Mouse (Mus musculus) adrenal gland, adult (tissue): ENCODE measurements at regions not wholly inside any gene's neighbourhood (a gene's known extent, or its start where the extent isn't known, plus 50 kb on each side); places are given as distances from the start of the nearest gene placed in this dataset.
A peak's percentile ranks its signal among the peaks of the same experiment; 100 is the strongest.

ENCODE experiments used
- DNase-seq, 2 experiments: peaks; one replicate each; pipeline ENCODE4 v3.0.0; 2022 to 2023; ENCODE audit warnings: low spot score in 1 of 2; ENCODE audit not compliant: inconsistent age in 2 of 2

GRCm38 (mm10) chr10:45933631-45934310 lies 356.1 kb downstream of the Hace1 start:
- no peak for DNase-seq

- peak; percentile 5 to 70 for DNase-seq
Observed at GRCm38 (mm10) chr10:45957686-45958085, 380.1 kb downstream of the Hace1 start.

- DNase-seq, result no peak
Observed at GRCm38 (mm10) chr10:45972240-45972639, 394.6 kb downstream of the Hace1 start.

GRCm38 (mm10) chr10:45982731-45983274 lies 405.2 kb downstream of the Hace1 start:
- peak in 1 of 2 experiments; percentile 55 for DNase-seq

- no peak for DNase-seq
Observed at GRCm38 (mm10) chr10:45983671-45984335, 406.2 kb downstream of the Hace1 start.

GRCm38 (mm10) chr10:45986341-45986740 lies 408.7 kb downstream of the Hace1 start:
- DNase-seq, result no peak

GRCm38 (mm10) chr10:46006319-46006718 lies 428.7 kb downstream of the Hace1 start:
- DNase-seq, result no peak

- DNase-seq, result peak; percentile 11 to 71
Observed at GRCm38 (mm10) chr10:46011916-46012596, 434.4 kb downstream of the Hace1 start.

GRCm38 (mm10) chr10:46012599-46012998 lies 435.0 kb downstream of the Hace1 start:
- no peak for DNase-seq

GRCm38 (mm10) chr10:46016295-46016694 lies 438.7 kb downstream of the Hace1 start:
- no peak for DNase-seq

- no peak for DNase-seq
Observed at GRCm38 (mm10) chr10:46045474-46046093, 468.0 kb downstream of the Hace1 start.

GRCm38 (mm10) chr10:46046094-46046749 lies 468.6 kb downstream of the Hace1 start:
- DNase-seq, result no peak

- DNase-seq, result no peak
Observed at GRCm38 (mm10) chr10:46046890-46047414, 469.3 kb downstream of the Hace1 start.

GRCm38 (mm10) chr10:46047591-46047990 lies 470.0 kb downstream of the Hace1 start:
- no peak for DNase-seq

- DNase-seq, result peak in 1 of 2 experiments; percentile 64
Observed at GRCm38 (mm10) chr10:46057362-46058198, 480.0 kb downstream of the Hace1 start.

GRCm38 (mm10) chr10:46058199-46058472 lies 480.5 kb downstream of the Hace1 start:
- no peak for DNase-seq

- no peak for DNase-seq
Observed at GRCm38 (mm10) chr10:46059285-46059684, 481.7 kb downstream of the Hace1 start.

GRCm38 (mm10) chr10:46063831-46064230 lies 486.2 kb downstream of the Hace1 start:
- DNase-seq, result no peak

GRCm38 (mm10) chr10:46070766-46071165 lies 493.1 kb downstream of the Hace1 start:
- no peak for DNase-seq

GRCm38 (mm10) chr10:46071220-46071619 lies 493.6 kb downstream of the Hace1 start:
- DNase-seq, result no peak
